ENCODE assay signal across 9 mouse cellular contexts in the genomic region with DNA sequence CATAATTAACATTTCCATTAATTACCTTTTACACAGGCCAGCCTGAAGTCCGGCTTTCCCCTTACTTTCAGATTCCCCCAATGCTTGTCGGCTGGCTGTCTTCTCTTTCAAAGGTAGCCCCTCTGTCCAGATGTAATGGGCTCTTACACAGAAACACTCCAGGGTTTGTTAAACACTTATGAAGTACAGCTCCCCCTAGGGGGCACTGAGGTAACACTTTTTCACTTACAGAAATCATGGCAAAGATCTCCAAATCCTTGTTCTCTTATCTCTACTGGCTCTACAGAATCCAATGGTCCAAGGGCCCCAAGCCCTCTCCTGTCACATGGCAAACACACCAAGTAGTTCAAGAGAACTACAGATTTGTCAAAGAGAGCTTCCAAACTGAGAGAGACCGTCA. TPM values are rescaled to one million over a fixed set of nuclear protein-coding genes. Genes with fewer than 3 reads are reported as not detected.
DNase-seq lines count a peak whose midpoint lies in the region; ATAC-seq and TF ChIP-seq lines count a peak whose summit lies in the region.
"Had no signal": no experiment of that assay in that cellular context is flagged by ENCODE, and none has a peak within 500 bp of the region (broad histone marks: within the 10 kb centered on the region; RNA-seq: fewer than 3 reads in every experiment).

No protein-coding gene starts in this region.

- no peak overlapping the region for H3K4me3 ChIP-seq in forebrain, postnatal 0 days (ENCODE audit: low read depth, low read length)
- H3K4me3 ChIP-seq in forebrain, embryonic 15.5 days: no peak overlapping the region
- H3K4me3 ChIP-seq in midbrain, embryonic 11.5 days (ENCODE audit: low read depth, low read length): no peak overlapping the region
- H3K4me3 ChIP-seq in midbrain, embryonic 16.5 days (ENCODE audit: low read depth, low read length): no peak overlapping the region
- no peak overlapping the region for H3K4me3 ChIP-seq in liver, embryonic 13.5 days (replicated peaks)
- no peak overlapping the region for H3K4me3 ChIP-seq in stomach, postnatal 0 days (ENCODE audit: low read depth, low read length)
- H3K4me3 ChIP-seq in forebrain, embryonic 16.5 days (replicated peaks; ENCODE audit: low read length): no peak overlapping the region

- no peaks in the 10 kb centered on the region for H3K9me3 ChIP-seq in forebrain, postnatal 0 days (ENCODE audit: low read length)
- H3K9me3 ChIP-seq in forebrain, embryonic 15.5 days: no peaks in the 10 kb centered on the region
- no peaks in the 10 kb centered on the region for H3K9me3 ChIP-seq in midbrain, embryonic 11.5 days (ENCODE audit: control insufficient read depth, low read length)
- no peaks in the 10 kb centered on the region for H3K9me3 ChIP-seq in midbrain, embryonic 16.5 days (replicated peaks; ENCODE audit: control insufficient read depth, low read length, poor library complexity, severe bottlenecking)
- H3K9me3 ChIP-seq in liver, embryonic 13.5 days (replicated peaks): no peaks in the 10 kb centered on the region
- no peaks in the 10 kb centered on the region for H3K9me3 ChIP-seq in stomach, postnatal 0 days (ENCODE audit: control insufficient read depth, low read length)
- H3K9me3 ChIP-seq in forebrain, embryonic 16.5 days (ENCODE audit: control insufficient read depth, low read length): no peaks in the 10 kb centered on the region

- TF ChIP-seq CTCF in forebrain, postnatal 0 days (IDR thresholded peaks at IDR 0.05; ENCODE audit: low read depth): peak; percentile 27; the same call in 1 of the 2 replicates
- TF ChIP-seq CTCF in stomach, postnatal 0 days (IDR thresholded peaks at IDR 0.05; ENCODE audit: low read depth): peak; percentile 60

- peak; percentile 21 for DNase-seq in forebrain, postnatal 0 days
- DNase-seq in midbrain, embryonic 11.5 days (ENCODE audit: low spot score, missing footprints): peak; percentile 84
- peak; percentile 44 for DNase-seq in c-Kit-positive CD71-positive TER-119-negative erythroid progenitor cells, embryonic 14.5 days (ENCODE audit: low read depth)
- DNase-seq in liver, embryonic 13.5 days: peak; percentile 8
- DNase-seq in stomach, postnatal 0 days (ENCODE audit: low spot score): no peak

- H3K9ac ChIP-seq in forebrain, postnatal 0 days: no peak overlapping the region
- H3K9ac ChIP-seq in forebrain, embryonic 15.5 days (replicated peaks): no peak overlapping the region
- no peak overlapping the region for H3K9ac ChIP-seq in midbrain, embryonic 11.5 days (ENCODE audit: low read length)
- no peak overlapping the region for H3K9ac ChIP-seq in midbrain, embryonic 16.5 days (ENCODE audit: low read depth, low read length)
- no peak overlapping the region for H3K9ac ChIP-seq in liver, embryonic 13.5 days
- no peak overlapping the region for H3K9ac ChIP-seq in stomach, postnatal 0 days (ENCODE audit: low read length)
- H3K9ac ChIP-seq in forebrain, embryonic 16.5 days (replicated peaks; ENCODE audit: low read depth, low read length): no peak overlapping the region

- no peaks in the 10 kb centered on the region for H3K27me3 ChIP-seq in forebrain, postnatal 0 days (ENCODE audit: insufficient read depth, low read length)
- H3K27me3 ChIP-seq in forebrain, embryonic 15.5 days: no peaks in the 10 kb centered on the region
- H3K27me3 ChIP-seq in midbrain, embryonic 11.5 days (ENCODE audit: control insufficient read depth, insufficient read depth, low read length): no peaks in the 10 kb centered on the region
- no peaks in the 10 kb centered on the region for H3K27me3 ChIP-seq in midbrain, embryonic 16.5 days (ENCODE audit: control insufficient read depth, insufficient read depth, low read depth, low read length)
- no peaks in the 10 kb centered on the region for H3K27me3 ChIP-seq in liver, embryonic 13.5 days
- H3K27me3 ChIP-seq in stomach, postnatal 0 days (ENCODE audit: control insufficient read depth, insufficient read depth, low read length): no peaks in the 10 kb centered on the region
- no peaks in the 10 kb centered on the region for H3K27me3 ChIP-seq in forebrain, embryonic 16.5 days (replicated peaks; ENCODE audit: control insufficient read depth, insufficient read depth, low read length)

- no peaks in the 10 kb centered on the region for H3K36me3 ChIP-seq in forebrain, postnatal 0 days (ENCODE audit: insufficient read depth)
- H3K36me3 ChIP-seq in forebrain, embryonic 15.5 days: no peaks in the 10 kb centered on the region
- H3K36me3 ChIP-seq in midbrain, embryonic 11.5 days (ENCODE audit: control insufficient read depth, insufficient read depth, low read length): no peaks in the 10 kb centered on the region
- no peaks in the 10 kb centered on the region for H3K36me3 ChIP-seq in midbrain, embryonic 16.5 days (ENCODE audit: control insufficient read depth, insufficient read depth, low read length)
- no peaks in the 10 kb centered on the region for H3K36me3 ChIP-seq in liver, embryonic 13.5 days
- no peaks in the 10 kb centered on the region for H3K36me3 ChIP-seq in stomach, postnatal 0 days (ENCODE audit: control insufficient read depth, insufficient read depth, low read length)
- no peaks in the 10 kb centered on the region for H3K36me3 ChIP-seq in forebrain, embryonic 16.5 days (ENCODE audit: control insufficient read depth, insufficient read depth)

- no peak overlapping the region for H3K27ac ChIP-seq in forebrain, postnatal 0 days (ENCODE audit: low read depth, low read length)
- no peak overlapping the region for H3K27ac ChIP-seq in forebrain, embryonic 15.5 days (replicated peaks)
- H3K27ac ChIP-seq in midbrain, embryonic 11.5 days (ENCODE audit: low read depth, low read length): no peak overlapping the region
- no peak overlapping the region for H3K27ac ChIP-seq in midbrain, embryonic 16.5 days (ENCODE audit: low read length)
- H3K27ac ChIP-seq in liver, embryonic 13.5 days: no peak overlapping the region
- no peak overlapping the region for H3K27ac ChIP-seq in stomach, postnatal 0 days (replicated peaks)
- no peak overlapping the region for H3K27ac ChIP-seq in forebrain, embryonic 16.5 days (ENCODE audit: low read length)
- H3K27ac ChIP-seq: macrophage had no signal

- no peak for TF ChIP-seq EP300 in stomach, postnatal 0 days (optimal IDR thresholded peaks at IDR 0.05)

- ATAC-seq in forebrain, postnatal 0 days: no peak
- no peak for ATAC-seq in forebrain, embryonic 15.5 days (replicated peaks)
- no peak for ATAC-seq in midbrain, embryonic 11.5 days (ENCODE audit: low FRiP score)
- no peak for ATAC-seq in midbrain, embryonic 16.5 days
- no peak for ATAC-seq in liver, embryonic 13.5 days (ENCODE audit: low read depth)
- ATAC-seq in stomach, postnatal 0 days (ENCODE audit: low FRiP score, low TSS enrichment): no peak
- no peak for ATAC-seq in forebrain, embryonic 16.5 days

- H3K4me1 ChIP-seq in forebrain, postnatal 0 days (ENCODE audit: insufficient read depth): no peaks in the 10 kb centered on the region
- 0 out of 2 replicates have a peak, but pooled peaks cover 4% of the 10 kb centered on the region for H3K4me1 ChIP-seq in forebrain, embryonic 15.5 days
- no peaks in the 10 kb centered on the region for H3K4me1 ChIP-seq in midbrain, embryonic 11.5 days (ENCODE audit: control insufficient read depth, insufficient read depth, low read length)
- no peaks in the 10 kb centered on the region for H3K4me1 ChIP-seq in midbrain, embryonic 16.5 days (ENCODE audit: control insufficient read depth, insufficient read depth, low read length)
- H3K4me1 ChIP-seq in liver, embryonic 13.5 days (replicated peaks): no peaks in the 10 kb centered on the region; the same call in 1 of the 2 replicates
- H3K4me1 ChIP-seq in stomach, postnatal 0 days (replicated peaks; ENCODE audit: control insufficient read depth, insufficient read depth): no peaks in the 10 kb centered on the region
- 0 out of 2 replicates have a peak, but pooled peaks cover 6% of the 10 kb centered on the region for H3K4me1 ChIP-seq in forebrain, embryonic 16.5 days (replicated peaks; ENCODE audit: control insufficient read depth, insufficient read depth, low read length)

- H3K4me2 ChIP-seq in forebrain, postnatal 0 days (ENCODE audit: low read depth): no peak overlapping the region
- H3K4me2 ChIP-seq in forebrain, embryonic 15.5 days (replicated peaks): no peak overlapping the region
- H3K4me2 ChIP-seq in midbrain, embryonic 11.5 days: no peak overlapping the region
- no peak overlapping the region for H3K4me2 ChIP-seq in midbrain, embryonic 16.5 days (ENCODE audit: low read length)
- no peak overlapping the region for H3K4me2 ChIP-seq in liver, embryonic 13.5 days
- no peak overlapping the region for H3K4me2 ChIP-seq in stomach, postnatal 0 days (replicated peaks; ENCODE audit: low read depth)
- H3K4me2 ChIP-seq in forebrain, embryonic 16.5 days (ENCODE audit: low read length): no peak overlapping the region

- WGBS in forebrain, postnatal 0 days: 80% methylated on average over 3 of the region's 3 CpGs
- WGBS in forebrain, embryonic 15.5 days: 74% methylated on average over 3 of the region's 3 CpGs
- WGBS in midbrain, embryonic 11.5 days: 82% methylated on average over 3 of the region's 3 CpGs
- WGBS in midbrain, embryonic 16.5 days: 87% methylated on average over 3 of the region's 3 CpGs
- 51% methylated on average over 3 of the region's 3 CpGs for WGBS in liver, embryonic 13.5 days (ENCODE audit: insufficient replicate concordance)
- WGBS in stomach, postnatal 0 days: 82% methylated on average over 3 of the region's 3 CpGs
- 84% methylated on average over 3 of the region's 3 CpGs for WGBS in forebrain, embryonic 16.5 days

RNA-seq across cellular contexts. Expression of a gene that starts 25.7 kb away (rescaled TPM):
- 40.2 and 45.7 TPM in 2 replicates for total RNA-seq in forebrain, postnatal 0 days (2014; rRNA removed)
- polyA plus RNA-seq in forebrain, postnatal 0 days (2015; fragmentation: Nextera tagmentation; extraction: Ambion mirVana): 43.5 and 45.9 TPM in 2 replicates
- polyA plus RNA-seq in forebrain, embryonic 15.5 days (2015; fragmentation: Nextera tagmentation; extraction: Ambion mirVana): 16.4 and 18.6 TPM in 2 replicates
- 3.2 and 3.4 TPM in 2 replicates for polyA plus RNA-seq in midbrain, embryonic 11.5 days (2014; fragmentation: Nextera tagmentation; extraction: Ambion mirVana)
- polyA plus RNA-seq in midbrain, embryonic 16.5 days (2015; fragmentation: Nextera tagmentation; extraction: Ambion mirVana): 35.3 and 39.9 TPM in 2 replicates
- polyA plus RNA-seq in liver, embryonic 13.5 days (2015; fragmentation: Nextera tagmentation; extraction: Ambion mirVana): 18.6 and 21.2 TPM in 2 replicates
- polyA plus RNA-seq in stomach, postnatal 0 days (2015; fragmentation: Nextera tagmentation; extraction: Ambion mirVana): 0.46 and 0.52 TPM in 2 replicates
- 24.7 and 33.1 TPM in 2 replicates for polyA plus RNA-seq in forebrain, embryonic 16.5 days (2015; fragmentation: Nextera tagmentation; extraction: Ambion mirVana)
- polyA plus RNA-seq: macrophage had no signal

RNA-seq across cellular contexts. Expression of a gene that starts 28.6 kb away (rescaled TPM):
- total RNA-seq in forebrain, postnatal 0 days (2014; rRNA removed): 1.7 and 2.5 TPM in 2 replicates
- polyA plus RNA-seq in forebrain, postnatal 0 days (2015; fragmentation: Nextera tagmentation; extraction: Ambion mirVana): 3.0 and 3.4 TPM in 2 replicates
- 0.64 and 0.92 TPM in 2 replicates for polyA plus RNA-seq in forebrain, embryonic 15.5 days (2015; fragmentation: Nextera tagmentation; extraction: Ambion mirVana)
- 0.77 and 1.0 TPM in 2 replicates for polyA plus RNA-seq in midbrain, embryonic 11.5 days (2014; fragmentation: Nextera tagmentation; extraction: Ambion mirVana)
- 1.5 and 1.6 TPM in 2 replicates for polyA plus RNA-seq in midbrain, embryonic 16.5 days (2015; fragmentation: Nextera tagmentation; extraction: Ambion mirVana)
- 6.3 and 7.1 TPM in 2 replicates for polyA plus RNA-seq in liver, embryonic 13.5 days (2015; fragmentation: Nextera tagmentation; extraction: Ambion mirVana)
- polyA plus RNA-seq in stomach, postnatal 0 days (2015; fragmentation: Nextera tagmentation; extraction: Ambion mirVana): 4.7 and 5.1 TPM in 2 replicates
- polyA plus RNA-seq in forebrain, embryonic 16.5 days (2015; fragmentation: Nextera tagmentation; extraction: Ambion mirVana): 0.95 and 1.5 TPM in 2 replicates
